Mouse (Mus musculus) c-Kit-positive CD71-positive TER-119-negative erythroid progenitor cells, embryonic 14.5 days (primary cell): Measurements from ENCODE around the gene Brd4.

ENCODE experiments used
- DNase-seq: peaks from one replicate; pipeline ENCODE4 v3.0.0-alpha.2; 2013; ENCODE audit warnings: low read depth

Brd4 gene

GRCm38 (mm10) chr17:32166687-32167086 is 117.8 kb downstream of the Brd4 start, which contains the start of gene Notch3:
Gene Notch3 (minus strand): TSS chr17:32166852.
- no peak for DNase-seq

- DNase-seq, result no peak
These were observed 118.5 kb downstream of the Brd4 start for GRCm38 (mm10) chr17:32165803-32166595.

- DNase-seq, result no peak
These were observed 119.2 kb downstream of the Brd4 start for GRCm38 (mm10) chr17:32165266-32165802.

DNA sequence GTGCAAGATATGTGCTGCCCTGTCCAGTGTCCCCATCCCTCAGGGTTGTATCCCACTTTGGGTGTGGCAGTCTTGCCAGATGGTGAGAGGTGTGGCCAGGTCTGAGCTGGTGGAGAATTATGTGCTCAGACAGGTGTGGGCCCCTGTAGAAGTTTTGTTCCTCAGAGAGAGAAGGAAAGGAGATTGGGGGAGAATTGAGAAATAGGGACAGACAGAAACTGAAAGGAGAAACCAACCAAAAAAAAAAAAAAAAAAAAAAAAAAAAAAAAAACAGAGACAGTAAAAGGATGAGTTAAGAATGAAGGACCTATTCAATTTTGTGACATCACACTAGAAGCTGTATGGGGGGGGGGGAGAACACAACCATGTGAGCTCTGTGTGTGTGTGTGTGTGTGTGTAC is 119.7 kb downstream of the Brd4 start:
- DNase-seq, result no peak

GRCm38 (mm10) chr17:32163910-32164650 is 120.4 kb downstream of the Brd4 start:
- no peak for DNase-seq

DNA sequence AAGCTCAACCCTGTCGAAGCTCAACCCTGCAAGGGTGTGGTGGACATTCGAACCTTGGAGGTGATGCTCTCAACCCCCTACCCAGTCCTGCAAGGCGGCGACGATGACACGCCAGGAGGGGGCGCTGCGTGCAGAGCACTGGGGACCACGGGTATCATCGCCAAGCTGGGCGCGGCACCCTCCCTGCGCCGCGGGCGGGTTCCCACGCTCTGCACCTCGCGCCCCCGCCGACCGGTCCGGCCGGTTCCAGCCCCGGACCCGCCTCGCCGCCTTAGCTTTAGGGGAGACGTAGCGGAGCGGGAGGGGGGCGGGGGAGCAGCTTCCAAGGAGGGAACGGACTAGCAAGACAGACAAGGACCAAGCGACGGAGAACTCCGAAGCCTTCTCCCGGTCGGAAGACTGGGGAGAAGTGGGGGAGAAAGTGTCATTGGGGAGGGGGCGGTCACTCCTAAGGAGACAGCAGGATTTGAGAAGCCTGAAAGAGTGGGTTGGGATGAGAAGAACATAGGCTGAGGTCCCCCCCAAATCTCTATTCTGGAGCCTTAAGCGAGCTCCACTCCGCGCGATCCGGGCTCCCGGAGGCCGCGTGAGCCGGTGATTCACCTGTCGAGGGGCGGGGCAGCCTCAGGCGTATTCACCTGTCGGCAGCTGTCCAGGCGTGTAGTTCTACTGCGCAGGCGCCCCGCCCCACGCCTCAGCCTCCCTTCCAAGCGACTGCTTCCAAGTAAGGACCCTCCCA is 122.2 kb downstream of the Brd4 start:
- DNase-seq, result no peak

- no peak for DNase-seq
These were observed 123.6 kb downstream of the Brd4 start for GRCm38 (mm10) chr17:32160882-32161281.

GRCm38 (mm10) chr17:32158841-32159240 is 125.7 kb downstream of the Brd4 start:
- no peak for DNase-seq

GRCm38 (mm10) chr17:32146718-32147117 is 137.8 kb downstream of the Brd4 start:
- no peak for DNase-seq
